Comparison of ENCODE assay signal across 13 mouse cellular contexts in genomic region chr9:96973091-96973490, GRCm38 (mm10). TPM values are rescaled to one million over a fixed set of nuclear protein-coding genes. Genes with fewer than 3 reads are reported as not detected.
DNase-seq lines count a peak whose midpoint lies in the region; ATAC-seq and TF ChIP-seq lines count a peak whose summit lies in the region.
"Had no signal": no experiment of that assay in that cellular context is flagged by ENCODE, and none has a peak within 500 bp of the region (broad histone marks: within the 10 kb centered on the region; RNA-seq: fewer than 3 reads in every experiment).

No protein-coding gene starts in this region.

- DNase-seq in cerebellum, adult 2 months, result peak; percentile 38 to 43
- DNase-seq in kidney, adult 18-20 months, result peak; percentile 51
- DNase-seq in kidney, postnatal 10 days, result no peak
- DNase-seq in cerebellum, adult 9-11 months, result peak; percentile 36
- DNase-seq in kidney, postnatal 36 days, result peak; percentile 38 to 59
- DNase-seq in right cerebral cortex, postnatal 10 days (ENCODE audit: low spot score in 2 of 2), result no peak
- DNase-seq: liver, postnatal 0 days; retina, postnatal 1 day; thymus, postnatal 25 days had no signal

- no peaks in the 10 kb centered on the region for H3K27me3 ChIP-seq in cerebellum, adult 2 months (ENCODE audit: control insufficient read depth, insufficient read depth, low read length)
- H3K27me3 ChIP-seq: embryonic facial prominence, embryonic 13.5 days had no signal

- TF ChIP-seq POLR2A in cerebellum, adult 2 months (IDR thresholded peaks at IDR 0.05; ENCODE audit: borderline replicate concordance, insufficient read depth, low read length), result no peak

- no peak overlapping the region for H3K27ac ChIP-seq in cerebellum, adult 2 months (ENCODE audit: insufficient read depth, low read length)
- H3K27ac ChIP-seq: embryonic facial prominence, embryonic 13.5 days had no signal

- H3K4me3 ChIP-seq in cerebellum, adult 2 months (replicated peaks; ENCODE audit: insufficient read depth, low read depth, low read length), result no peak overlapping the region
- H3K4me3 ChIP-seq: embryonic facial prominence, embryonic 13.5 days had no signal

- no peak for ATAC-seq in cerebellum, adult (ENCODE audit: insufficient number of reproducible peaks, low FRiP score, low TSS enrichment)
- no peak for ATAC-seq in megakaryocyte progenitor cell, adult 5-6 weeks (replicated peaks; ENCODE audit: poor library complexity)
- ATAC-seq: liver, postnatal 0 days had no signal

- no peak for TF ChIP-seq CTCF in cerebellum, adult 2 months (IDR thresholded peaks at IDR 0.05; ENCODE audit: borderline replicate concordance, insufficient read depth, low read depth, low read length)

- WGBS in cerebellum, adult 2 months, result 19% methylated on average over 9 of the region's 9 CpGs

- peaks cover 4% of the 10 kb centered on the region; the same call in 1 of the 2 replicates for H3K4me1 ChIP-seq in cerebellum, adult 2 months (ENCODE audit: control insufficient read depth, insufficient read depth, low read length)

RNA-seq across cellular contexts. Expression of gene Spsb4, which starts 45.6 kb away (rescaled TPM):
- 11.4 and 13.9 TPM in 2 replicates for polyA plus RNA-seq in cerebellum, adult 2 months (2012; rRNA removed)
- 2.7 and 4.2 TPM in 2 replicates for total RNA-seq in megakaryocyte progenitor cell, adult 5-6 weeks (2015)
- total RNA-seq in megakaryocyte progenitor cell, adult 5-6 weeks (2017), result 2.0 and 2.5 TPM in 2 replicates
- total RNA-seq: MEL had no signal

Comparison
In these comparisons a context has a peak if more than half of its experiments do, and no peak if none do; other contexts are left out.
1. DNase-seq: peak in cerebellum, adult 2 months (2 of 2), kidney, adult 18-20 months (single experiment), cerebellum, adult 9-11 months (single experiment) and kidney, postnatal 36 days (2 of 2); none in kidney, postnatal 10 days (single experiment) and right cerebral cortex, postnatal 10 days (0 of 2).